Mouse (Mus musculus) bone marrow macrophage, adult 2 months (primary cell): ENCODE measurements around the gene Hipk2.

Source experiments
- CTCF ChIP-seq: IDR thresholded peaks from 2 replicates; pipeline ENCODE4 v1.5.1; 2012; ENCODE audit warnings: low read depth, mild to moderate bottlenecking, low read length, moderate library complexity
- POLR2A ChIP-seq: IDR thresholded peaks from 2 replicates; pipeline ENCODE4 v1.6.1; 2012; ENCODE audit warnings: mild to moderate bottlenecking, low read depth, low read length, borderline replicate concordance

DNA sequence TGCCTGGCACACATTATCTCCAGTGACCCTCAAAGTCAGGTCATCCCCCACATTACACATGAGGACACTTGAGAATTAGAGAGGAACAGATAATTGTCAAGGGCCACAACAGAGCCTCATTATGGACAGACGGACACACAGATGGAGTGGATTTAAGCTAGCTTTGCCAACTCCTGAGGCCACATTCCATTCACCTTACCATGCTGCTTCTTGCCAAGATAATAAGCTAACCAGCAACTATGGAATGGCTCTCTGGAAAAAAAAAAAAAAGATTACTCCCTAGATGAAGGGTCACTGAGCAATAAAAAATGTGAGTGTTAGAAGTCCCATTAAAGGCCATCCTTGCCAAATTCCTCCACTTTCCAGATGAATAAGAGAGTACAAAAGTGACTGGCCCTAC lies 30.8 kb downstream of the Hipk2 start:
- no peak for TF ChIP-seq POLR2A
- TF ChIP-seq CTCF, result no peak
